Mouse (Mus musculus): ENCODE data around the gene Arpc4. TPM values are rescaled to one million over a fixed set of nuclear protein-coding genes. Genes with fewer than 3 reads are reported as not detected.

Arpc4 gene
- total and polyA plus RNA-seq, 3 experiments, result 231 to 375 TPM; not detected in 1

- TF ChIP-seq ZC3H11A (IDR thresholded peaks at IDR 0.05; ENCODE audit: low read depth, low read length) (no peak), GATA1 (IDR thresholded peaks at IDR 0.05; ENCODE audit: low read depth, low read length) (no peak), USF1 (IDR thresholded peaks at IDR 0.05; ENCODE audit: low read depth, low read length) (no peak), USF2 (IDR thresholded peaks at IDR 0.05; ENCODE audit: borderline replicate concordance in 1 of 2, insufficient read depth in 1 of 2, low read depth in 1 of 2, low read length in 2 of 2) (no peak), NRF1 (IDR thresholded peaks at IDR 0.05; ENCODE audit: insufficient read depth, low read depth, low read length, poor library complexity, severe bottlenecking) (no peak)
- no peaks in the 10 kb centered on the region for H3K27me3 ChIP-seq (ENCODE audit: control insufficient read depth in 1 of 2, insufficient read depth in 2 of 2, low read length in 2 of 2)
- H3K27ac ChIP-seq (ENCODE audit: control insufficient read depth, low read depth, low read length), result no peak overlapping the region
- H3K79me2 ChIP-seq (ENCODE audit: control insufficient read depth, insufficient read depth, low read length, poor library complexity), result no peaks in the 10 kb centered on the region
- H3K4me1 ChIP-seq (ENCODE audit: control insufficient read depth in 1 of 2, insufficient read depth in 2 of 2, low read length in 2 of 2), result no peaks in the 10 kb centered on the region; a peak in 1 of 4 replicates
- no peak overlapping the region for H3K9ac ChIP-seq (ENCODE audit: control insufficient read depth, low read depth, low read length, poor library complexity, severe bottlenecking)
- H3K36me3 ChIP-seq (ENCODE audit: control insufficient read depth in 1 of 2, insufficient read depth in 2 of 2, low read length in 2 of 2), result no peaks in the 10 kb centered on the region
- H3K4me3 ChIP-seq (ENCODE audit: control insufficient read depth in 1 of 2, insufficient read depth in 1 of 2, low read depth in 2 of 2, low read length in 2 of 2), result no peak overlapping the region
- no peak for DNase-seq (ENCODE audit: low read depth, low spot score)
- H3K9me3 ChIP-seq (replicated peaks; ENCODE audit: insufficient read depth, low read length), result no peaks in the 10 kb centered on the region
Measured at GRCm38 (mm10) chr6:113362241-113362640, 15.7 kb upstream of the Arpc4 start.

GRCm38 (mm10) chr6:113364518-113365135 lies 13.3 kb upstream of the Arpc4 start:
- no peaks in the 10 kb centered on the region for H3K9me3 ChIP-seq (replicated peaks; ENCODE audit: insufficient read depth, low read length)
- no peak for DNase-seq (ENCODE audit: low read depth, low spot score)
- H3K4me3 ChIP-seq (ENCODE audit: control insufficient read depth in 1 of 2, insufficient read depth in 1 of 2, low read depth in 2 of 2, low read length in 2 of 2), result no peak overlapping the region
- TF ChIP-seq ETS1 (IDR thresholded peaks at IDR 0.05; ENCODE audit: low read depth, low read length) (no peak), POLR2AphosphoS2 (IDR thresholded peaks at IDR 0.05; ENCODE audit: low read length) (no peak), NRF1 (IDR thresholded peaks at IDR 0.05; ENCODE audit: insufficient read depth, low read depth, low read length, poor library complexity, severe bottlenecking) (no peak), USF1 (IDR thresholded peaks at IDR 0.05; ENCODE audit: low read depth, low read length) (peak; percentile 36; the same call in 1 of the 2 replicates), ZC3H11A (IDR thresholded peaks at IDR 0.05; ENCODE audit: low read depth, low read length) (no peak), ZNF384 (IDR thresholded peaks at IDR 0.05; ENCODE audit: low read depth, low read length) (no peak), TCF12 (IDR thresholded peaks at IDR 0.05; ENCODE audit: low read depth, low read length) (no peak), RAD21 (IDR thresholded peaks at IDR 0.05; ENCODE audit: low read depth, low read length) (no peak)
- no peak overlapping the region for H3K27ac ChIP-seq (ENCODE audit: control insufficient read depth, low read depth, low read length)
- H3K79me2 ChIP-seq (ENCODE audit: control insufficient read depth, insufficient read depth, low read length, poor library complexity), result no peaks in the 10 kb centered on the region
- no peak overlapping the region for H3K9ac ChIP-seq (ENCODE audit: control insufficient read depth, low read depth, low read length, poor library complexity, severe bottlenecking)
- no peaks in the 10 kb centered on the region; a peak in 1 of 4 replicates for H3K36me3 ChIP-seq (ENCODE audit: control insufficient read depth in 1 of 2, insufficient read depth in 2 of 2, low read length in 2 of 2)
- H3K27me3 ChIP-seq (ENCODE audit: control insufficient read depth in 1 of 2, insufficient read depth in 2 of 2, low read length in 2 of 2), result no peaks in the 10 kb centered on the region
- H3K4me1 ChIP-seq (ENCODE audit: control insufficient read depth in 1 of 2, insufficient read depth in 2 of 2, low read length in 2 of 2), result no peaks in the 10 kb centered on the region

- no peak for DNase-seq (ENCODE audit: low read depth, low spot score)
- H3K36me3 ChIP-seq (ENCODE audit: control insufficient read depth in 1 of 2, insufficient read depth in 2 of 2, low read length in 2 of 2), result no peaks in the 10 kb centered on the region; a peak in 1 of 4 replicates
- TF ChIP-seq MAX (IDR thresholded peaks at IDR 0.05; ENCODE audit: low read length) (no peak), GATA1 (IDR thresholded peaks at IDR 0.05; ENCODE audit: low read depth, low read length) (no peak), E2F4 (IDR thresholded peaks at IDR 0.05; ENCODE audit: borderline replicate concordance, low read depth, low read length) (no peak), JUND (IDR thresholded peaks at IDR 0.05; ENCODE audit: low read depth, low read length) (no peak), CHD2 (IDR thresholded peaks at IDR 0.05; ENCODE audit: low read length) (no peak), ZNF384 (IDR thresholded peaks at IDR 0.05; ENCODE audit: low read depth, low read length) (no peak), CHD1 (IDR thresholded peaks at IDR 0.05; ENCODE audit: low read depth, low read length) (no peak), ELF1 (IDR thresholded peaks at IDR 0.05; ENCODE audit: low read depth, low read length) (no peak), RCOR1 (IDR thresholded peaks at IDR 0.05; ENCODE audit: low read depth, low read length) (no peak), TAL1 (IDR thresholded peaks at IDR 0.05; ENCODE audit: low read length) (no peak), MAFK (IDR thresholded peaks at IDR 0.05; ENCODE audit: borderline replicate concordance, low read depth, low read length) (no peak), ZKSCAN1 (IDR thresholded peaks at IDR 0.05; ENCODE audit: low read depth, low read length) (no peak), UBTF (IDR thresholded peaks at IDR 0.05; ENCODE audit: borderline replicate concordance, insufficient read depth, low read depth, low read length) (no peak), TBP (IDR thresholded peaks at IDR 0.05; ENCODE audit: low read depth, low read length) (no peak)
- no peaks in the 10 kb centered on the region for H3K79me2 ChIP-seq (ENCODE audit: control insufficient read depth, insufficient read depth, low read length, poor library complexity)
- no peak overlapping the region for H3K27ac ChIP-seq (ENCODE audit: control insufficient read depth, low read depth, low read length)
- no peaks in the 10 kb centered on the region for H3K27me3 ChIP-seq (ENCODE audit: control insufficient read depth in 1 of 2, insufficient read depth in 2 of 2, low read length in 2 of 2)
- H3K9ac ChIP-seq (ENCODE audit: control insufficient read depth, low read depth, low read length, poor library complexity, severe bottlenecking), result no peak overlapping the region
- H3K4me1 ChIP-seq (ENCODE audit: control insufficient read depth in 1 of 2, insufficient read depth in 2 of 2, low read length in 2 of 2), result no peaks in the 10 kb centered on the region
- H3K9me3 ChIP-seq (replicated peaks; ENCODE audit: insufficient read depth, low read length), result no peaks in the 10 kb centered on the region
- no peak overlapping the region for H3K4me3 ChIP-seq (ENCODE audit: control insufficient read depth in 1 of 2, insufficient read depth in 1 of 2, low read depth in 2 of 2, low read length in 2 of 2)
Measured at GRCm38 (mm10) chr6:113366639-113367038, 11.3 kb upstream of the Arpc4 start.

Data from MEL (cell line).